Mouse (Mus musculus): Measurements from ENCODE around the gene Gpr18. TPM values are rescaled to one million over a fixed set of nuclear protein-coding genes. Genes with fewer than 3 reads are reported as not detected.

The Gpr18 gene
- polyA plus RNA-seq, 1 experiment: 0.06 TPM

GRCm38 (mm10) chr14:121959538-121959980, 44.0 kb upstream of the Gpr18 start:
- peaks cover 7% of the 10 kb centered on the region for H3K4me1 ChIP-seq (ENCODE audit: control insufficient read depth, insufficient read depth, low read length)
- H3K27ac ChIP-seq (ENCODE audit: insufficient read depth, low read length): no peak overlapping the region
- TF ChIP-seq CTCF (IDR thresholded peaks at IDR 0.05; ENCODE audit: extremely low read depth, insufficient read depth, low read length) (no peak), POLR2A (IDR thresholded peaks at IDR 0.05; ENCODE audit: extremely low read depth, insufficient read depth, low read length) (no peak)
- no peak overlapping the region for H3K4me3 ChIP-seq (ENCODE audit: insufficient read depth, low read length)

- no peak overlapping the region for H3K27ac ChIP-seq (ENCODE audit: insufficient read depth, low read length)
- TF ChIP-seq CTCF (IDR thresholded peaks at IDR 0.05; ENCODE audit: extremely low read depth, insufficient read depth, low read length): no peak
- H3K4me1 ChIP-seq (ENCODE audit: control insufficient read depth, insufficient read depth, low read length): peaks cover 7% of the 10 kb centered on the region
- no peak overlapping the region for H3K4me3 ChIP-seq (ENCODE audit: insufficient read depth, low read length)
These were observed 43.4 kb upstream of the Gpr18 start for GRCm38 (mm10) chr14:121958751-121959537.

- Histone ChIP-seq H3K27ac (ENCODE audit: insufficient read depth, low read length) (no peak overlapping the region), H3K4me3 (ENCODE audit: insufficient read depth, low read length) (no peak overlapping the region), H3K4me1 (ENCODE audit: control insufficient read depth, insufficient read depth, low read length) (peaks cover 4% of the 10 kb centered on the region)
- TF ChIP-seq POLR2A (IDR thresholded peaks at IDR 0.05; ENCODE audit: extremely low read depth, insufficient read depth, low read length) (no peak), CTCF (IDR thresholded peaks at IDR 0.05; ENCODE audit: extremely low read depth, insufficient read depth, low read length) (no peak)
These were observed 42.6 kb upstream of the Gpr18 start for GRCm38 (mm10) chr14:121958041-121958750.

- TF ChIP-seq CTCF (IDR thresholded peaks at IDR 0.05; ENCODE audit: extremely low read depth, insufficient read depth, low read length) (no peak), POLR2A (IDR thresholded peaks at IDR 0.05; ENCODE audit: extremely low read depth, insufficient read depth, low read length) (no peak)
- Histone ChIP-seq H3K4me3 (ENCODE audit: insufficient read depth, low read length) (no peak overlapping the region), H3K4me1 (ENCODE audit: control insufficient read depth, insufficient read depth, low read length) (peaks cover 3% of the 10 kb centered on the region; the same call in 1 of the 2 replicates), H3K27ac (ENCODE audit: insufficient read depth, low read length) (no peak overlapping the region)
These were observed 41.7 kb upstream of the Gpr18 start for GRCm38 (mm10) chr14:121957176-121957871.

GRCm38 (mm10) chr14:121956291-121956690, 40.7 kb upstream of the Gpr18 start:
- H3K4me1 ChIP-seq (ENCODE audit: control insufficient read depth, insufficient read depth, low read length): no peaks in the 10 kb centered on the region
- no peak overlapping the region for H3K4me3 ChIP-seq (ENCODE audit: insufficient read depth, low read length)
- H3K27ac ChIP-seq (ENCODE audit: insufficient read depth, low read length): no peak overlapping the region
- no peak for TF ChIP-seq POLR2A (IDR thresholded peaks at IDR 0.05; ENCODE audit: extremely low read depth, insufficient read depth, low read length)
- TF ChIP-seq CTCF (IDR thresholded peaks at IDR 0.05; ENCODE audit: extremely low read depth, insufficient read depth, low read length): no peak

- no peak overlapping the region for H3K27ac ChIP-seq (ENCODE audit: insufficient read depth, low read length)
- no peak overlapping the region for H3K4me3 ChIP-seq (ENCODE audit: insufficient read depth, low read length)
- H3K4me1 ChIP-seq (ENCODE audit: control insufficient read depth, insufficient read depth, low read length): no peaks in the 10 kb centered on the region
- TF ChIP-seq CTCF (IDR thresholded peaks at IDR 0.05; ENCODE audit: extremely low read depth, insufficient read depth, low read length): no peak
- TF ChIP-seq POLR2A (IDR thresholded peaks at IDR 0.05; ENCODE audit: extremely low read depth, insufficient read depth, low read length): no peak
These were observed 39.7 kb upstream of the Gpr18 start for GRCm38 (mm10) chr14:121955176-121955795.

- Histone ChIP-seq H3K4me1 (ENCODE audit: control insufficient read depth, insufficient read depth, low read length) (peaks cover 4% of the 10 kb centered on the region), H3K27ac (ENCODE audit: insufficient read depth, low read length) (no peak overlapping the region), H3K4me3 (ENCODE audit: insufficient read depth, low read length) (no peak overlapping the region)
- TF ChIP-seq CTCF (IDR thresholded peaks at IDR 0.05; ENCODE audit: extremely low read depth, insufficient read depth, low read length): no peak
- no peak for TF ChIP-seq POLR2A (IDR thresholded peaks at IDR 0.05; ENCODE audit: extremely low read depth, insufficient read depth, low read length)
These were observed 39.0 kb upstream of the Gpr18 start for GRCm38 (mm10) chr14:121954608-121955007.

GRCm38 (mm10) chr14:121954129-121954528, 38.5 kb upstream of the Gpr18 start:
- TF ChIP-seq POLR2A (IDR thresholded peaks at IDR 0.05; ENCODE audit: extremely low read depth, insufficient read depth, low read length) (no peak), CTCF (IDR thresholded peaks at IDR 0.05; ENCODE audit: extremely low read depth, insufficient read depth, low read length) (no peak)
- Histone ChIP-seq H3K4me3 (ENCODE audit: insufficient read depth, low read length) (no peak overlapping the region), H3K4me1 (ENCODE audit: control insufficient read depth, insufficient read depth, low read length) (peaks cover 5% of the 10 kb centered on the region), H3K27ac (ENCODE audit: insufficient read depth, low read length) (no peak overlapping the region)

- Histone ChIP-seq H3K4me3 (ENCODE audit: insufficient read depth, low read length) (no peak overlapping the region), H3K27ac (ENCODE audit: insufficient read depth, low read length) (no peak overlapping the region), H3K4me1 (ENCODE audit: control insufficient read depth, insufficient read depth, low read length) (peaks cover 5% of the 10 kb centered on the region)
- TF ChIP-seq CTCF (IDR thresholded peaks at IDR 0.05; ENCODE audit: extremely low read depth, insufficient read depth, low read length) (no peak), POLR2A (IDR thresholded peaks at IDR 0.05; ENCODE audit: extremely low read depth, insufficient read depth, low read length) (no peak)
These were observed 36.4 kb upstream of the Gpr18 start for GRCm38 (mm10) chr14:121952046-121952400.

Data from cortical plate, adult 2 months (tissue).